Mouse (Mus musculus) limb, embryonic 14.5 days (tissue): ENCODE measurements around the gene Cop1. TPM values are rescaled to one million over a fixed set of nuclear protein-coding genes. Genes with fewer than 3 reads are reported as not detected.
A peak's percentile ranks its signal among the peaks of the same experiment; 100 is the strongest.
"Not testable (repeated sequence)": the region's sequence is repeated elsewhere in the genome, so short reads cannot be mapped to it uniquely, and the experiment has no call there.

ENCODE experiments used
- ATAC-seq: fragments of 200-750 bp; cut with Nextera tagmentation; 2 replicates; pipeline ENCODE4 v1.8.0; 2017; ENCODE audit warnings: low read depth, moderate number of reproducible peaks, moderate TSS enrichment; ENCODE audit not compliant: low FRiP score
- DNase-seq: peaks from one replicate; pipeline ENCODE4 v3.0.0-alpha.2; 2015; ENCODE audit warnings: low spot score
- H3K27ac ChIP-seq: fragments of 300-500 bp; sonication (generic); replicated peaks from 2 replicates; pipeline ENCODE4 v1.5.1; 2014; ENCODE audit warnings: low read depth, mild to moderate bottlenecking, low read length, moderate library complexity, mixed read lengths
- H3K27me3 ChIP-seq: fragments of 300-500 bp; sonication (generic); 2 replicates; pipeline ENCODE4 v1.6.1; 2014; ENCODE audit warnings: low read length, mixed read lengths; ENCODE audit not compliant: control insufficient read depth, insufficient read depth
- H3K36me3 ChIP-seq: fragments of 300-500 bp; sonication (generic); 2 replicates; pipeline ENCODE4 v1.6.1; 2014; ENCODE audit warnings: mild to moderate bottlenecking, low read length, moderate library complexity, mixed read lengths; ENCODE audit not compliant: control insufficient read depth, insufficient read depth
- H3K4me1 ChIP-seq: fragments of 300-500 bp; sonication (generic); 2 replicates; pipeline ENCODE4 v1.6.1; 2014; ENCODE audit warnings: antibody characterized with exemption, low read length, mixed read lengths; ENCODE audit not compliant: control insufficient read depth, insufficient read depth
- H3K4me2 ChIP-seq: fragments of 300-500 bp; sonication (generic); replicated peaks from 2 replicates; pipeline ENCODE4 v1.6.1; 2014; ENCODE audit warnings: low read depth, mild to moderate bottlenecking, low read length, moderate library complexity; ENCODE audit not compliant: severe bottlenecking
- H3K4me3 ChIP-seq: fragments of 300-500 bp; sonication (generic); replicated peaks from 2 replicates; pipeline ENCODE4 v1.5.1; 2014; ENCODE audit warnings: low read length
- H3K9ac ChIP-seq: fragments of 300-500 bp; sonication (generic); 2 replicates; pipeline ENCODE4 v1.6.1; 2014; ENCODE audit warnings: mild to moderate bottlenecking, low read depth, low read length, moderate library complexity; ENCODE audit not compliant: severe bottlenecking
- H3K9me3 ChIP-seq: fragments of 300-500 bp; sonication (generic); 2 replicates; pipeline ENCODE4 v1.6.1; 2016; ENCODE audit warnings: low read length; ENCODE audit not compliant: control insufficient read depth
- POLR2A ChIP-seq: fragments of 200-500 bp; IDR thresholded peaks from 2 replicates; pipeline ENCODE4 v1.8.0; 2012; ENCODE audit warnings: inconsistent platforms, mild to moderate bottlenecking, moderate library complexity, borderline replicate concordance; ENCODE audit not compliant: insufficient read depth, insufficient read length; ENCODE audit errors: extremely low read depth
- WGBS: fragments of 180-500 bp; shearing (Covaris S2); extraction: QIAGEN DNeasy Blood & Tissue Kit; methylation state at CpG from one replicate; pipeline ENCODE4 v1.1.7; 2014; 5-methylcytosine and 5-hydroxymethylcytosine counted together
- polyA plus RNA-seq, 2 experiments: library from polyadenylated mRNA; depleted of rRNA in 1 of 2; stranded (reverse) in 1 of 2; unstranded in 1 of 2; fragments of >200 nt; fragmentation: Nextera tagmentation in 1 of 2; extraction: Ambion mirVana in 1 of 2; gene quantifications; 2 replicates each; pipeline versions ENCODE4 v1.2.1 to v1.2.3; 2012 to 2014

The Cop1 gene
- polyA plus RNA-seq, 2 experiments = 112 to 115 TPM

- no peak for TF ChIP-seq POLR2A
- no peak overlapping the region for H3K4me2 ChIP-seq
- no peaks in the 10 kb centered on the region for H3K4me1 ChIP-seq
- no peaks in the 10 kb centered on the region for H3K36me3 ChIP-seq
- WGBS = 85% methylated on average over 4 of the region's 4 CpGs
- H3K9ac ChIP-seq = no peak overlapping the region
- no peaks in the 10 kb centered on the region for H3K9me3 ChIP-seq
- H3K27me3 ChIP-seq = no peaks in the 10 kb centered on the region
- no peak overlapping the region for H3K27ac ChIP-seq
- no peak for ATAC-seq
- no peak for DNase-seq
- no peak overlapping the region for H3K4me3 ChIP-seq
These were observed 20.4 kb upstream of the Cop1 start for GRCm38 (mm10) chr1:159211711-159212110.

DNA sequence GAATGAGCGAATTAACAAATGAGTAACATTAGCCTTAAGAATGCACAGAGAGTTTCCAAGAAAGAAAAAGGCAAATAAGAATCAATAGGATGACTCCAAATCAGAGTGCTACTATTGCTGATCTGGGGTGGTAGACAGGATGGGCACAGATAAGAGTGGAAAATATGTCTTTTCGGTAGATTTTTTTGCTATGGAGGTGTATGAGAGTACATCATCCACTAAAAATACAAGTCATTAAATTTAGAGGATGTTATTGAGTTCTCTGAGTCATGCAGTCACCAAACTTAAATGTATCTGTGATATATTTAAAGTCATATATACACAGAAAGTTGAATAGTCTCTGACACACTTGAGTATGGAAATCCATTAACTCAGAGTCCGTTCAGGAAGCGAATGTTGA is 14.7 kb upstream of the Cop1 start:
- Histone ChIP-seq H3K4me2 (no peak overlapping the region), H3K9me3 (no peaks in the 10 kb centered on the region), H3K4me3 (no peak overlapping the region), H3K9ac (no peak overlapping the region), H3K36me3 (no peaks in the 10 kb centered on the region), H3K27me3 (no peaks in the 10 kb centered on the region), H3K27ac (no peak overlapping the region), H3K4me1 (no peaks in the 10 kb centered on the region)
- TF ChIP-seq POLR2A = no peak
- DNase-seq (no peak), ATAC-seq (no peak)
- WGBS = 90% methylated on average over 4 of the region's 4 CpGs

DNA sequence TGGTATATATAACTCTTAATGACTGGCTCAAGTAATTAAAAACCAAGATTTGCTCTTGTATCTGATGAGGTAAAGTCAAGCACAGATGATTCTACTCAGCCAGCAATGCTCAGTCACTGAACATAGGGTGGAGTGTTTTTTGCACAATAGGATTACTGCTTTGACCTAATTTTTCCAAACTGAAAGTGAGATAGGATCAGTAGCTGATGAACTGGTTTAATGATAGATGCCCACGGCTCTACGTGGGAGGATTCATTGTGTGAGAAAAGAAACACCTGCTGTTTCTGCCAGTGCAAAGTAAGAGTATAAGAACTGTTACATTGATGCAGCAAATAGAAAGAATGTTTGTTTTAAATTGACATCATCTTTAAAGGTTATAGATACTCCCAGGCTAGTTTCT is 10.1 kb upstream of the Cop1 start:
- Histone ChIP-seq H3K4me2 (no peak overlapping the region), H3K27ac (no peak overlapping the region), H3K4me1 (no peaks in the 10 kb centered on the region), H3K36me3 (no peaks in the 10 kb centered on the region), H3K9ac (no peak overlapping the region), H3K4me3 (no peak overlapping the region), H3K27me3 (no peaks in the 10 kb centered on the region), H3K9me3 (no peaks in the 10 kb centered on the region)
- DNase-seq (no peak), ATAC-seq (no peak)
- no peak for TF ChIP-seq POLR2A
- WGBS = 77% methylated on average over 2 of the region's 2 CpGs

DNA sequence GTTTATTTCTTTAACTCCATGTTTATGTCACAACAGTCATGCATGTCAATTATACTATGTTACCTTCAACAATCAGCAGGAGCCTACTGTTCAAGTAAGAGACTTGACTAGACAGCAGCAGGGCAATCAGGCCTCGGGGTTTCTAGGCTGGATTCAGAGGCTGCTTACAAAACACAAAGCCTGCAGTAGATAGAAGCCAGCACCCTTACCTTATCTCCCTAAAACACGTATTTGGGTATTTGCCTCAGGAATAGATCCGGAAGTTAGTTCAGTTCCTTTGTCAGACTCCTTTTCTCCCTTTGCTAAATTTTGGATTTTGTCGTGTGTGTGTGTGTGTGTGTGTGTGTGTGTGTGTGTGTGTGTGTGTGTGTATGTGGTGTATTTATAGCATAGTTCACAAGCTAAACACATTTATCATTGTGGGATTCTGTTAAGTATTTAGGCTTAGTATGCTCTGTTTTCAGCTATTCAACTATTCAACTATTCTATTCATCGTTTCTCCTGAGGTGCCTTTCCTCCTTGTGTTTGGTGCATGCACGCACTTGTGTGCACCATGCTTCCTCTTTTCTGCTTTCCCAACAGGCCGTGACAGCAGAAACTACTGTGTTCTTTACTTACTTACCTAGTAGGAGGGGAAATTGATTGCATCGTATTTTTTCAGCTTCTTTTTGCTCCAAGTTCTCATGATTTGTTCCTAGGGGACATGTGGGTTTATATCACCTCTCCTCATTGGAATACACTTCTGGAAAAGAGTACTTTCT is 6.9 kb upstream of the Cop1 start:
- no peaks in the 10 kb centered on the region for H3K27me3 ChIP-seq
- ATAC-seq (no peak), DNase-seq (no peak)
- no peak overlapping the region for H3K27ac ChIP-seq
- no peaks in the 10 kb centered on the region for H3K9me3 ChIP-seq
- H3K4me2 ChIP-seq = no peak overlapping the region
- H3K4me1 ChIP-seq = no peaks in the 10 kb centered on the region
- WGBS = 81% methylated on average over 7 of the region's 8 CpGs
- no peaks in the 10 kb centered on the region for H3K36me3 ChIP-seq
- no peak for TF ChIP-seq POLR2A
- H3K9ac ChIP-seq = no peak overlapping the region
- no peak overlapping the region for H3K4me3 ChIP-seq

DNA sequence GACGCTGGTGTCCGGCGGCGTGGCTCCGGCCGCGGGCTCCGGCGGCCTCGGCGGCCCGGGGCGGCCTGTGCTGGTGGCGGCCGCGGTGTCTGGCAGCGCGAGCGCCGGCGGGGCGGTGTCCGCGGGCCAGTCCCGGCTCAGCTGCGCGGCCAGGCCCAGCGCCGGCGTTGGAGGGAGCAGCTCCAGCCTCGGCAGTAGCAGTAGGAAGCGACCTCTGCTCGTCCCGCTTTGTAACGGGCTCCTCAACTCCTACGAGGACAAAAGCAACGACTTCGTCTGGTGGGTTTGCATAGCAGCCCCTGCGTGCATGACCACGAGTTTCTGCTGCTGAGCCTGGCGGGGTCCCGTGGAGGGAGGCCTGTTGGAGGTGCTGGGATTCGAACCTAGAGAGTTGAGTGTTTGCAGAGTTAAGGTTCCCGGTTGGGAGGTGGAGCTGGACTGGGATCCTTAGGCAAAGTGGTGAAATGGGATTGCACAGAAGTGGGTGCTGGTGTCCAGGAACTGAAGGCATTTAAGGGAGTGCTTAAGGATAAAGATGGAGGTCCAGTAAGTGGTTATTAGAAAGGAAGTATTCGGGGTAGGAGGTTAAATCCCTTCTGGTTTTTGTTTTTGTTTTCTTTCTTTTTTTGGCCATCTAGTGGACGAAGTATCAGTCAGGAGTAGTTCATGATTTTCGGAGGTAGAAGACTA is 597 bp downstream of the Cop1 start:
- H3K9ac ChIP-seq = peak overlapping the region; percentile 70
- H3K27ac ChIP-seq = 0 out of 2 replicates have a peak overlapping the region, but pooled peaks have one; percentile 3
- DNase-seq, H3K27me3 ChIP-seq, H3K9me3 ChIP-seq, H3K36me3 ChIP-seq: not testable (repeated sequence)
- H3K4me3 ChIP-seq = peak overlapping the region; percentile 67
- peak; percentile 53 for ATAC-seq
- peaks cover 13% of the 10 kb centered on the region for H3K4me1 ChIP-seq
- WGBS = 1% methylated on average over 12 of the region's 47 CpGs
- H3K4me2 ChIP-seq = peak overlapping the region; percentile 55
